20 mouse cellular contexts compared by ENCODE assay signal in genomic region chr14:16267028-16267427, GRCm38 (mm10).
"Had no signal": no experiment of that assay in that cellular context is flagged by ENCODE, and none has a peak within 500 bp of the region (broad histone marks: within the 10 kb centered on the region; RNA-seq: fewer than 3 reads in every experiment).

No protein-coding gene starts in this region.

- DNase-seq: lung, adult 2 months; lung, postnatal 14 days; lung, postnatal 36 days; retina, postnatal 1 day; right cerebral cortex, adult 18-20 months; right cerebral cortex, postnatal 25 days; right cerebral cortex, postnatal 4 days; spleen, adult 18-20 months; thymus, adult 18-20 months; thymus, postnatal 14 days; thymus, postnatal 36 days had no signal

- H3K9me3 ChIP-seq: lung, embryonic 15.5 days; megakaryocyte, embryonic 14.5 days; midbrain, embryonic 13.5 days; midbrain, embryonic 15.5 days; neural tube, embryonic 13.5 days; neural tube, embryonic 15.5 days had no signal

- H3K4me2 ChIP-seq: lung, embryonic 15.5 days; midbrain, embryonic 11.5 days; midbrain, embryonic 13.5 days; midbrain, embryonic 15.5 days; neural tube, embryonic 13.5 days; neural tube, embryonic 15.5 days had no signal

- H3K36me3 ChIP-seq: midbrain, embryonic 15.5 days had no signal

- H3K27ac ChIP-seq: lung, embryonic 15.5 days; macrophage; midbrain, embryonic 13.5 days; midbrain, embryonic 15.5 days; neural tube, embryonic 13.5 days; neural tube, embryonic 15.5 days had no signal

- ATAC-seq: lung, postnatal 0 days; midbrain, embryonic 13.5 days; midbrain, embryonic 15.5 days had no signal

- H3K9ac ChIP-seq: lung, embryonic 15.5 days; midbrain, embryonic 13.5 days; midbrain, embryonic 15.5 days; neural tube, embryonic 13.5 days; neural tube, embryonic 15.5 days had no signal

- H3K4me1 ChIP-seq: lung, embryonic 15.5 days; midbrain, embryonic 13.5 days; midbrain, embryonic 15.5 days; neural tube, embryonic 13.5 days; neural tube, embryonic 15.5 days had no signal

- H3K27me3 ChIP-seq: lung, embryonic 15.5 days; megakaryocyte, embryonic 14.5 days; midbrain, embryonic 13.5 days; midbrain, embryonic 15.5 days; neural tube, embryonic 13.5 days; neural tube, embryonic 15.5 days had no signal

- H3K4me3 ChIP-seq: lung, embryonic 15.5 days; megakaryocyte, embryonic 14.5 days; midbrain, embryonic 13.5 days; midbrain, embryonic 15.5 days; neural tube, embryonic 13.5 days; neural tube, embryonic 15.5 days had no signal
